ENCODE assay signal across 9 mouse cellular contexts in genomic region chr1:80107747-80108476, GRCm38 (mm10).
"Had no signal": no experiment of that assay in that cellular context is flagged by ENCODE, and none has a peak within 500 bp of the region (broad histone marks: within the 10 kb centered on the region; RNA-seq: fewer than 3 reads in every experiment).

No protein-coding gene starts in this region.

- DNase-seq: kidney, adult 2 months; kidney, postnatal 4 days; lung, adult 18-20 months; lung, postnatal 10 days; lung, postnatal 36 days; retina, postnatal 1 day; thymus, adult 2 months; thymus, postnatal 14 days; thymus, postnatal 4 days had no signal
